Mouse (Mus musculus) heart, postnatal 36 days (tissue): ENCODE results near the gene Gm3072. TPM values are rescaled to one million over a fixed set of nuclear protein-coding genes. Genes with fewer than 3 reads are reported as not detected.
A peak's percentile ranks its signal among the peaks of the same experiment; 100 is the strongest.
"Not testable (repeated sequence)": the region's sequence is repeated elsewhere in the genome, so short reads cannot be mapped to it uniquely, and the experiment has no call there.

ENCODE experiments used
- DNase-seq, 2 experiments: peaks; one replicate each; pipeline ENCODE4 v3.0.0; 2021 to 2022
- intact Hi-C: fragments of 180-260 bp; cut with DNase I; formaldehyde crosslinking; loops from one replicate; pipeline ENCODE4 v1.15.1; 2025
- total RNA-seq, 2 experiments: library from RNA; stranded (reverse); gene quantifications; 2 replicates each; pipeline ENCODE4 v1.2.3; 2021

Gene Gm3072
- not detected for total RNA-seq

- DNase-seq, intact Hi-C loops: not testable (repeated sequence)
Observed at GRCm38 (mm10) chr14:41624512-41624911, at the start of gene Gm3072. TSS of gene Gm3072 (minus strand) at chr14:41624612.

DNA sequence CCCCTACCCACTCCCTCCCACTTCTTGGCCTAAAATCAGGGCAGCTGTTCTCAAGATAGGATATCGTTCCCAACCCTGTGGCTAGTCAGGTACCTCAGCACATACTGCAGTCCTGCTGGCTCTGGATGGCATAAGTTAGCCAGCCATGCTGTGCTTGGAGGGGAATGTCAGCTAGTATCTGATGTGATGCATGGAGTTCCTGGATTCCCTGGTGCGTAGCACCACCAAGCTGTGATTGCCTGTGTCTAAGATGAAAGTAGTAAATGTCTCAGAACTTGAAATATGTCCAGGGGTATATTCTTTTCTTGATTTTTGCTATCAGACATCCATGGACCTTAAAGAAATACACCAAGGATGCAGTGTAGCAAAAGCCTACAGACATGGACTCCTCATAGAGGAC is 23.8 kb upstream of the Gm3072 start:
- intact Hi-C loops: not testable (repeated sequence)

DNA sequence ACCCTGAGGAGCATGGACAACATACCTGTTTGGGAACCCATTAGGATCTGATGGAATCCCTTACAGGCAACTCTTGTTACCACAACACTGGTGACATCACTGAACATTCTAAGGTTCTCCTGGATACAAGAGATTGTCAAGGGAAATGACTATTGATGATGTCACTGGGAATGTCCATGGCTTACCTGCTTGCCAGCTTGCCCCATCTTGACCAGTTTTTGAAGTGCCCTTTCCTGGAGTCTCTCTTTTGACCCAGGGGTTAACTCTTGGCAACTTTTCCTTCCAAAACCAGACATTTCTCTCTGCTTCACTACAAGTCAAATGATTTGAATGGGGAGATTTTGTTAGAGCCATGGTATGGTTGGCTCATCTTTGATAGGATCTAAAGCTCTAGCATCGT is 22.0 kb upstream of the Gm3072 start, which contains the start of gene Gm3676:
Gene Gm3676 (minus strand): TSS at position 101 of the 400 bp plus-strand sequence.
- DNase-seq, intact Hi-C loops: not testable (repeated sequence)

More for the DNA sequence above, 23.8 kb upstream of the Gm3072 start:
- DNase-seq: not testable (repeated sequence)

DNA sequence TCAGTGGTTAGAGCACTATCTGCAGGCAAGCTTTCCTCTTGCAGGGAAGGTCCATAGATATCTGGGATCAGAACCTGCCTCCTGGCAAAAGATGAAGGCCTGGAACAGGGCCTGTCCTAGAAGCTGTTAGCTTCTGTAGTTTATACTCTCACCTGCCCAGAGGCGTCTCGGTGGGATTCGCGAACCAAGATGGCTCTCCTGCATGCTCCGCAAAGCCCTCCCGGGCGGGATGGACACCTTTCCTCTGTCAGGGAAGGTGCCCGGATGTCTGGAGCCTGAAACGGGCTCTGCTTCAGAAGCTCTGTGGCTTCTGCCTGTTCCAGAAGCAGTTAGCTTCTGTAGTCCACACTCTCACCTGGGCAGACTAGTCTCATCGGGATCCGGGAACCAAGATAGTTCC is 5.7 kb upstream of the Gm3072 start:
- DNase-seq, intact Hi-C loops: not testable (repeated sequence)

- intact Hi-C loops: not testable (repeated sequence)
Observed at GRCm38 (mm10) chr14:41622535-41622934, 1.9 kb downstream of the Gm3072 start.

DNA sequence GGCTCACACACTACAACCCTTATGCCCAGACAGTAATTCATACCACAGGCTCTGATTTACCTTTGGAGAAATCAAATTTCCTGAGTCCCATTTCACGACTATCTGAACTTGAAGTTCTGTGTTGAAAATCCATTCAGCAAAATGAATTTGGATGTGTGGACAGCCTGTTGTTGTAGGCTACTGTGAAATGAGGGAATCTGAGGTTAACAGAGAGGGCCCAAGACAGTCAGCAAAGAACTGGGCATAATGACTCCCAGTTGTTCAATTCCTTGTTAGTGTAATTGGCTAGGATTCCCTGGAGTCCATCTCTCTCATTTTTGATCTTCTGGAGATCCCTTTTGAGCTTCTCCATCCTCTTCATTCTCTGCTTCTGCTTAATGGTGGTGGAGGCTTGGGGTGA is 13.7 kb downstream of the Gm3072 start:
- DNase-seq: peak in 1 of 2 experiments; percentile 13
- intact Hi-C loops: not testable (repeated sequence)

More at GRCm38 (mm10) chr14:41622535-41622934, 1.9 kb downstream of the Gm3072 start:
- DNase-seq: not testable (repeated sequence)

- DNase-seq, intact Hi-C loops: not testable (repeated sequence)
Observed at GRCm38 (mm10) chr14:41600935-41601334, 23.5 kb downstream of the Gm3072 start.

DNA sequence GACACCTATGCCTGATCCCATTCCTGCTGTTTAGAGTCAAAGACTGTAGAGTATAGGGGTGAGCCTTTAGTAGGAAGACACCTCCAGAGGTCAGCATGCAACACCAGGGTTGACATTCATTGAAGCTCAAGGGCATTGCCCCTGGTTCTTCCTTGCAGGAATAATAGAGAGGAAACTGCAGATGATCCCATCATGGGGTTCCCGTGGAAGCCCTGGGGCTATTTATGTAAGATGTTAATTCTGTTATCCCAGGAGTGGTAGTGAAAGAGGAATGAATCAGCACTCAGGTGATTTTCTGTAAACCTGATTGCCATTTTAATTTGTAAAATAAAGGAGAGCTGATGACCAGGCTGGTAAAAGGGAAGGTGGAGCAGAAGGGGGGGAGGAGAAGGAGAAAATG is 38.1 kb downstream of the Gm3072 start:
- DNase-seq, intact Hi-C loops: not testable (repeated sequence)

DNA sequence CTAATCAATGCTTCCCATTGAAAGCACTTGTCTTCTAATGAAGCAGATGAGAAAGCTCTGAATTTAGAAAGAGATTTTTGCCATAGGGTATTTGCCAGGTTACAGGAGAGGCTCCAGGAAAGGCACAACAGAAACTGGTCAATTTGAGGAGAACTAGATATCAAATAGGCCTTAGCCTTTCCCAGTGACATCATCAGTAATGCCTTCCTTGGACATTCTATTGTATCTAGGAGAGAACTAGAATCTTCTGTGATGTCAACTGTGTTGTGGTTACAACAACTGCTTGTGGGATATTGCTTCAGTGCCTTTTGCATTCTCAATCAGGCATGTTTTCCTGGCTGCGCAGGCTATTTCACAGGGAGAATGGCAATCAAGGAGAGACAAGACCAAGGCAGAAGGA is 51.5 kb downstream of the Gm3072 start, which contains the start of gene 1700049E17Rik2:
Gene 1700049E17Rik2 (plus strand): TSS at position 301 of the 400 bp plus-strand sequence.
- intact Hi-C loops, DNase-seq: not testable (repeated sequence)

Other genes with a start within 250 kb of the Gm3072 start
- not detected for gene Gm7945, start 238.2 kb downstream of the Gm3072 start, total RNA-seq
- gene Gm6482, start 216.3 kb downstream of the Gm3072 start, total RNA-seq: not detected
- gene Gm7954, start 171.1 kb downstream of the Gm3072 start, total RNA-seq: not detected
- not detected for gene Gm3486, start 135.1 kb downstream of the Gm3072 start, total RNA-seq
- not detected for gene Gm7970, start 69.0 kb downstream of the Gm3072 start, total RNA-seq
- gene 1700049E17Rik2, start 51.4 kb downstream of the Gm3072 start, total RNA-seq: not detected
- not detected for gene Gm3676, start 21.9 kb upstream of the Gm3072 start, total RNA-seq
- not detected for gene Gm8068, start 77.3 kb upstream of the Gm3072 start, total RNA-seq
- gene Gm7929, start 126.0 kb upstream of the Gm3072 start, total RNA-seq: not detected
- not detected for gene Gm47189, start 147.8 kb upstream of the Gm3072 start, total RNA-seq